9 mouse cellular contexts compared by ENCODE assay signal in genomic region chr3:85543652-85544051, GRCm38 (mm10). TPM values are rescaled to one million over a fixed set of nuclear protein-coding genes. Genes with fewer than 3 reads are reported as not detected.
DNase-seq lines count a peak whose midpoint lies in the region; ATAC-seq lines count a peak whose summit lies in the region.
"Had no signal": no experiment of that assay in that cellular context is flagged by ENCODE, and none has a peak within 500 bp of the region (broad histone marks: within the 10 kb centered on the region; RNA-seq: fewer than 3 reads in every experiment).

No protein-coding gene starts in this region.

- DNase-seq in gastrocnemius, adult 18-20 months (ENCODE audit: low spot score): peak; percentile 8
- DNase-seq in gastrocnemius, postnatal 36 days: no peak
- peak; percentile 30 for DNase-seq in neural tube, embryonic 10.5 days (ENCODE audit: extremely low spot score, low spot score)
- DNase-seq in kidney, postnatal 4 days: peak; percentile 26 to 35
- peak; percentile 2 for DNase-seq in thymus, postnatal 25 days
- no peak for DNase-seq in cerebellum, adult 11 months
- DNase-seq in cerebellum, adult 9-11 months: no peak

- intact Hi-C loops in gastrocnemius, postnatal 36 days (cut with DNase I): no loop called here

- ATAC-seq in neural tube, embryonic 15.5 days (ENCODE audit: low FRiP score): no peak

- H3K4me1 ChIP-seq in neural tube, embryonic 15.5 days: no peaks in the 10 kb centered on the region
- H3K4me1 ChIP-seq: liver, embryonic 15.5 days had no signal

- H3K9me3 ChIP-seq in neural tube, embryonic 15.5 days (replicated peaks): no peaks in the 10 kb centered on the region
- H3K9me3 ChIP-seq: liver, embryonic 15.5 days had no signal

- H3K9ac ChIP-seq in neural tube, embryonic 15.5 days (replicated peaks): no peak overlapping the region
- H3K9ac ChIP-seq: liver, embryonic 15.5 days had no signal

- no peak overlapping the region for H3K27ac ChIP-seq in neural tube, embryonic 15.5 days (replicated peaks)
- H3K27ac ChIP-seq: liver, embryonic 15.5 days had no signal

- H3K27me3 ChIP-seq in neural tube, embryonic 15.5 days (replicated peaks): no peaks in the 10 kb centered on the region
- H3K27me3 ChIP-seq: liver, embryonic 15.5 days had no signal

- WGBS in neural tube, embryonic 15.5 days: 51% methylated on average over 2 of the region's 2 CpGs

- H3K36me3 ChIP-seq in neural tube, embryonic 15.5 days: no peaks in the 10 kb centered on the region
- H3K36me3 ChIP-seq: liver, embryonic 15.5 days had no signal

- no peak overlapping the region for H3K4me2 ChIP-seq in neural tube, embryonic 15.5 days
- H3K4me2 ChIP-seq: liver, embryonic 15.5 days had no signal

- no peak overlapping the region for H3K4me3 ChIP-seq in neural tube, embryonic 15.5 days (replicated peaks)
- H3K4me3 ChIP-seq: liver, embryonic 15.5 days had no signal

RNA-seq across cellular contexts. Expression of gene Gatb, which starts 30.3 kb away (rescaled TPM):
- total RNA-seq in gastrocnemius, adult 18-20 months (2021): 10 to 100 TPM; 16.0 to 16.7 TPM
- 10 to 100 TPM; 14.3 to 17.9 TPM for total RNA-seq in gastrocnemius, postnatal 36 days (2021)
- 20.9 TPM in 2 replicates for polyA plus RNA-seq in neural tube, embryonic 15.5 days (2015; fragmentation: Nextera tagmentation; extraction: Ambion mirVana)

Comparison
In these comparisons a context has a peak if more than half of its experiments do, and no peak if none do; other contexts are left out.
1. DNase-seq: peak in gastrocnemius, adult 18-20 months (single experiment), neural tube, embryonic 10.5 days (single experiment), kidney, postnatal 4 days (2 of 2) and thymus, postnatal 25 days (single experiment); none in gastrocnemius, postnatal 36 days (0 of 2), cerebellum, adult 11 months (single experiment) and cerebellum, adult 9-11 months (single experiment).